Mouse (Mus musculus) midbrain, postnatal 0 days (tissue): ENCODE results near the gene Kifc3. TPM values are rescaled to one million over a fixed set of nuclear protein-coding genes. Genes with fewer than 3 reads are reported as not detected.

ENCODE experiments used
- ATAC-seq: fragments of 200-750 bp; cut with Nextera tagmentation; 2 replicates; pipeline ENCODE4 v1.8.0; 2017; ENCODE audit warnings: moderate number of reproducible peaks, mild to moderate bottlenecking, moderate TSS enrichment, moderate library complexity; ENCODE audit not compliant: low FRiP score
- DNase-seq: peaks from one replicate; pipeline ENCODE4 v3.0.0-alpha.2; 2015; ENCODE audit warnings: low spot score
- H3K27ac ChIP-seq: fragments of 300-500 bp; sonication (generic); 2 replicates; pipeline ENCODE4 v1.5.1; 2014; ENCODE audit warnings: low read depth, mild to moderate bottlenecking, low read length, mixed read lengths
- H3K27me3 ChIP-seq: fragments of 300-500 bp; sonication (generic); 2 replicates; pipeline ENCODE4 v1.6.1; 2014; ENCODE audit warnings: low read length, control low read depth, mixed read lengths; ENCODE audit not compliant: insufficient read depth
- H3K36me3 ChIP-seq: fragments of 300-500 bp; sonication (generic); 2 replicates; pipeline ENCODE4 v1.6.1; 2014; ENCODE audit warnings: low read length, control low read depth, mixed read lengths; ENCODE audit not compliant: insufficient read depth
- H3K4me1 ChIP-seq: fragments of 300-500 bp; sonication (generic); 2 replicates; pipeline ENCODE4 v1.6.1; 2014; ENCODE audit warnings: mild to moderate bottlenecking, control low read depth, antibody characterized with exemption, low read length, mixed read lengths; ENCODE audit not compliant: insufficient read depth
- H3K4me2 ChIP-seq: fragments of 300-500 bp; sonication (generic); 2 replicates; pipeline ENCODE4 v1.6.1; 2014; ENCODE audit warnings: low read depth, mild to moderate bottlenecking, low read length, mixed read lengths; ENCODE audit not compliant: poor library complexity, severe bottlenecking
- H3K4me3 ChIP-seq: fragments of 300-500 bp; sonication (generic); 2 replicates; pipeline ENCODE4 v1.5.1; 2014; ENCODE audit warnings: low read depth, mild to moderate bottlenecking, low read length, moderate library complexity
- H3K9ac ChIP-seq: fragments of 300-500 bp; sonication (generic); replicated peaks from 2 replicates; pipeline ENCODE4 v1.6.1; 2014; ENCODE audit warnings: mild to moderate bottlenecking, low read length, moderate library complexity, mixed read lengths; ENCODE audit not compliant: poor library complexity, severe bottlenecking
- H3K9me3 ChIP-seq: fragments of 300-500 bp; sonication (generic); 2 replicates; pipeline ENCODE4 v1.6.1; 2016; ENCODE audit warnings: low read length, control low read depth
- CTCF ChIP-seq: IDR thresholded peaks from 2 replicates; pipeline ENCODE4 v1.5.1; 2016; ENCODE audit warnings: antibody characterized with exemption, mild to moderate bottlenecking
- WGBS: fragments of 180-500 bp; shearing (Covaris S2); extraction: QIAGEN DNeasy Blood & Tissue Kit; methylation state at CpG from one replicate; pipeline ENCODE4 v1.1.7; 2014; 5-methylcytosine and 5-hydroxymethylcytosine counted together
- polyA plus RNA-seq: library from polyadenylated mRNA; unstranded; fragments of >200 nt; fragmentation: Nextera tagmentation; extraction: Ambion mirVana; gene quantifications from 2 replicates; pipeline ENCODE4 v1.2.1, GENCODE M21; 2015
- total RNA-seq: library from RNA; depleted of rRNA; stranded (reverse); fragments of >200 nt; gene quantifications from 2 replicates; pipeline ENCODE4 v1.2.3, GENCODE M21; 2014

Gene Kifc3
- total and polyA plus RNA-seq, 2 experiments from 2014 or later, result 38.9 to 57.0 TPM

- Histone ChIP-seq H3K27me3 (no peaks in the 10 kb centered on the region), H3K4me3 (no peak overlapping the region), H3K9ac (no peak overlapping the region), H3K36me3 (no peaks in the 10 kb centered on the region), H3K27ac (no peak overlapping the region), H3K4me2 (no peak overlapping the region), H3K4me1 (no peaks in the 10 kb centered on the region), H3K9me3 (no peaks in the 10 kb centered on the region)
- ATAC-seq, result no peak
- TF ChIP-seq CTCF, result no peak
- no peak for DNase-seq
- WGBS, result 80% methylated on average over 4 of the region's 4 CpGs
Measured at GRCm38 (mm10) chr8:95154056-95154455, 48.6 kb downstream of the Kifc3 start.

- Histone ChIP-seq H3K4me3 (no peak overlapping the region), H3K4me1 (no peaks in the 10 kb centered on the region), H3K4me2 (no peak overlapping the region), H3K27ac (no peak overlapping the region), H3K9me3 (no peaks in the 10 kb centered on the region), H3K36me3 (no peaks in the 10 kb centered on the region), H3K27me3 (no peaks in the 10 kb centered on the region), H3K9ac (no peak overlapping the region)
- ATAC-seq (no peak), DNase-seq (no peak)
- no peak for TF ChIP-seq CTCF
- WGBS, result 89% methylated on average over 3 of the region's 3 CpGs
Measured at GRCm38 (mm10) chr8:95150608-95151007, 52.0 kb downstream of the Kifc3 start.

GRCm38 (mm10) chr8:95149426-95149825 lies 53.2 kb downstream of the Kifc3 start:
- WGBS, result 54% methylated on average over 10 of the region's 10 CpGs
- H3K4me1 ChIP-seq, result no peaks in the 10 kb centered on the region
- no peak overlapping the region for H3K4me3 ChIP-seq
- H3K27ac ChIP-seq, result no peak overlapping the region
- ATAC-seq (no peak), DNase-seq (no peak)
- no peaks in the 10 kb centered on the region for H3K36me3 ChIP-seq
- no peaks in the 10 kb centered on the region for H3K27me3 ChIP-seq
- TF ChIP-seq CTCF, result no peak
- no peak overlapping the region for H3K4me2 ChIP-seq
- H3K9me3 ChIP-seq, result no peaks in the 10 kb centered on the region
- H3K9ac ChIP-seq, result no peak overlapping the region

- Histone ChIP-seq H3K9ac (no peak overlapping the region), H3K4me3 (no peak overlapping the region), H3K36me3 (no peaks in the 10 kb centered on the region), H3K9me3 (no peaks in the 10 kb centered on the region), H3K4me2 (no peak overlapping the region), H3K27ac (no peak overlapping the region), H3K4me1 (peaks cover 12% of the 10 kb centered on the region), H3K27me3 (no peaks in the 10 kb centered on the region)
- 92% methylated on average over 5 of the region's 5 CpGs for WGBS
- DNase-seq (no peak), ATAC-seq (no peak)
- TF ChIP-seq CTCF, result no peak
Measured at GRCm38 (mm10) chr8:95146846-95147245, 55.8 kb downstream of the Kifc3 start.

- WGBS, result 87% methylated on average over 2 of the region's 2 CpGs
- no peak overlapping the region for H3K4me3 ChIP-seq
- no peak for DNase-seq
- no peak overlapping the region for H3K9ac ChIP-seq
- ATAC-seq, result no peak
- H3K36me3 ChIP-seq, result no peaks in the 10 kb centered on the region
- no peak overlapping the region for H3K27ac ChIP-seq
- H3K4me1 ChIP-seq, result peaks cover 16% of the 10 kb centered on the region
- no peak for TF ChIP-seq CTCF
- no peak overlapping the region for H3K4me2 ChIP-seq
- H3K27me3 ChIP-seq, result no peaks in the 10 kb centered on the region
- H3K9me3 ChIP-seq, result no peaks in the 10 kb centered on the region
Measured at GRCm38 (mm10) chr8:95146044-95146745, 56.4 kb downstream of the Kifc3 start.

GRCm38 (mm10) chr8:95144631-95145015 lies 58.0 kb downstream of the Kifc3 start:
- H3K4me2 ChIP-seq, result no peak overlapping the region
- no peak overlapping the region for H3K9ac ChIP-seq
- no peaks in the 10 kb centered on the region for H3K36me3 ChIP-seq
- DNase-seq (no peak), ATAC-seq (no peak)
- 42% methylated on average over 2 of the region's 2 CpGs for WGBS
- H3K9me3 ChIP-seq, result no peaks in the 10 kb centered on the region
- no peak for TF ChIP-seq CTCF
- H3K27me3 ChIP-seq, result no peaks in the 10 kb centered on the region
- no peak overlapping the region for H3K4me3 ChIP-seq
- H3K27ac ChIP-seq, result no peak overlapping the region
- peaks cover 21% of the 10 kb centered on the region for H3K4me1 ChIP-seq
